Mouse (Mus musculus) heart, adult 8-10 months (tissue): ENCODE data around the gene Gfpt2. TPM values are rescaled to one million over a fixed set of nuclear protein-coding genes. Genes with fewer than 3 reads are reported as not detected.
A peak's percentile ranks its signal among the peaks of the same experiment; 100 is the strongest.
"Not testable (repeated sequence)": the region's sequence is repeated elsewhere in the genome, so short reads cannot be mapped to it uniquely, and the experiment has no call there.

Experiments used
- DNase-seq: peaks from one replicate; pipeline ENCODE4 v3.0.0; 2022; ENCODE audit warnings: low spot score
- total RNA-seq, 4 experiments: library from RNA; stranded (reverse); gene quantifications; 2 replicates each; pipeline ENCODE4 v1.2.4; 2022

Gene Gfpt2
- total RNA-seq, 4 experiments from 2014 or later, result 6.6 to 12.9 (median 8.8) TPM

GRCm38 (mm10) chr11:49794342-49795144, 565 bp downstream of the Gfpt2 start:
- DNase-seq, result no peak

- no peak for DNase-seq
Measured at GRCm38 (mm10) chr11:49798931-49799330, 5.0 kb downstream of the Gfpt2 start.

DNA sequence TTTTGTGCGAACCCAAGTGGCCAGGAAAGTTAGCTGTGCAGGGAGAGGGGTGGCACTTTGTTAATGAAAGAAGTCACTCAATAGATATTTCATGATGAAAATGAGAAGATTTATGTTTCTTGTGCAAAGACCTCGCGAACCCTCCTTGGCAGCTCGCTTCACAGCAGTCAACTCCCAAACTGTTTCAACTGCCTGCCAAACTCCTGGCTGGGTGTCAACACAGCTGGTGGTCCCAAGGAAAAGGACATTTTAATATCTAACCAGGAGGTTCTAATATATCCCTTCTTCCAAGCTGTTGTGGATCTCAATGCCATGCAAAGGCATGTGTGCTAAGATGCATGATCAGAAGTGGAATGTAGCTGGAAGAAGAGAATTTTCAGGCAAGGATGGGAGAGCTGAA, 7.5 kb downstream of the Gfpt2 start:
- no peak for DNase-seq

- no peak for DNase-seq
Measured at GRCm38 (mm10) chr11:49803801-49804200, 9.8 kb downstream of the Gfpt2 start.

DNA sequence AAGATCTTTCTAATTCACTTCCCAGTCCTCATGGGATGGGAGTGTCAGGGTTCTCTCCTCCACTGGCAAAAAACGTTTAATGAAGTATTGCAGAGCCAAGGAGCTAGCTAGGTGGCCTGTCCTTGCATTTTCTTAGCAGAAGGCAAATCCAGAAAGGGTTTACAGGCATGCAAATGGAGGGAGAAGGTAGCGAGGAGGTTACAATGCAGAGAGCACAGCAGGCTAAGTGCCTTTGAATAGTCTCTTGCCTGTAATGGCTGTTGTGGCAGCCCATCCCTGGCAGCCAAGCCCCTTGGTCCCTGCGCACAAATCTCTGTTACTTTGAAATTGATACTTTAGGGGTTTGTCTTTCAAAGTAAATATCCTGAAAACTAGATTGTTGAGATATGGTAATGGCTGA, 12.2 kb downstream of the Gfpt2 start:
- no peak for DNase-seq

DNA sequence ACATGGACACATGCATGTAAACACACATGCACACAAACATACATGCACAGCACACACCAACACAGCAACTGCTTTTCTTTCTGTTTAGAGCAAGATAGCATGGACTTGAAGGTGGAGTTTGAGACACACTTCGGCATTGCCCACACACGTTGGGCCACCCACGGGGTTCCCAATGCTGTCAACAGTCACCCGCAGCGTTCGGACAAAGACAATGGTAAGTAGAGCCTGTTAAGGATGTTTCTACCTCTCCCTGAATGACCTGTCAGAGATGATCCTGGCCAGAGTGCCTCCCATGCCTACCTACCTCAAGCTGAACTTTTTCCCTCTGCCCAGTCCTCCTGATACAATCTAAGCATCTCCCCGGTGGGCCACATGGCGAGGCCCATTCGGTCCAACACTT, 15.0 kb downstream of the Gfpt2 start:
- DNase-seq, result no peak

DNA sequence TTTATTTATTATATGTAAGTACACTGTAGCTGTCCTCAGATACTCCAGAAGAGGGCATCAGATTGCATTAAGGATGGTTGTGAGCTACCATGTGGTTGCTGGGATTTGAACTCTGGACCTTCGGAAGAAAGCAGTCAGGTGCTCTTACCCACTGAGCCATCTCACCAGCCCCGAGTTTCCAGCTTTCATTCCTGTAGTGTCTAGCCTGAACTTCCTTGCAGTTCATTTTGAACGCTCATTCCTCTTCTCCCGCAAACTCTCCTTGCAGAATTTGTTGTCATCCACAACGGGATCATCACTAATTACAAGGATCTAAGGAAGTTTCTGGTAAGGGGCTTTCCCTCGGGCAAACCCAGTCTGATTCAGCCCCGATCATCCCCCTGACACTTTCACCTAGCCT, 16.7 kb downstream of the Gfpt2 start:
- not testable (repeated sequence) for DNase-seq

GRCm38 (mm10) chr11:49811099-49811541, 17.1 kb downstream of the Gfpt2 start:
- DNase-seq, result peak; percentile 63

GRCm38 (mm10) chr11:49811879-49812278, 17.9 kb downstream of the Gfpt2 start:
- DNase-seq, result no peak

DNA sequence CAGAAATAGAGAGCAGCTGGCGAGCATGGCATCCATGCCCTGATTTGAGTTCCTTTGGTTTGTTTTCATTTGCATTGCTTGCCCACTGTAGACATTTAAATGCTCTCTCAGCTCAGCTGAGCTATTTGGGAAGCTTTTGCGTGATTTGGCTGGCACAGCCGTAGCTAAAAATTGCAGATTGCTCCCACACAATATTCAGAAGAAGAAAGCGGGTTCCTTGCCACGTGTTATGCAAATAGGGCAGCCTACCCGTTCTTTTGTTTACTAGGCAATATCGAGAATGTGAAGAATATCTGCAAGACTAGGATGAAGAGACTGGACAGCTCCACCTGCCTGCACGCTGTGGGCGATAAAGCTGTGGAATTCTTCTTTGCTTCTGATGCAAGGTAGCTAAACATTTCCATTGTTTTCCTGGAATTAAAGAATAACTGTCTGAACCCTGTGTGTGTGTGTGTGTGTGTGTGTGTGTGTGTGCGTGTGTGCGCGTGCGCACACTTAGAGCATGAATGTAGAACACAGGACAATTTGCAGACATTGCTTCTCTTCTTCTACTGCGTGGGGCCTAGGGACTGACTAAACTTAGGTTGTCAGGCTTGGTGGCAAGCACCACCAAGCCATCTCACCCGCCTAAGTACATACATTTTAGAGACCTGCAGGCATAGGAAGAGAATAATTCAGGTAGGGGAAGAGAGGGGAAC, 25.0 kb downstream of the Gfpt2 start:
- no peak for DNase-seq

DNA sequence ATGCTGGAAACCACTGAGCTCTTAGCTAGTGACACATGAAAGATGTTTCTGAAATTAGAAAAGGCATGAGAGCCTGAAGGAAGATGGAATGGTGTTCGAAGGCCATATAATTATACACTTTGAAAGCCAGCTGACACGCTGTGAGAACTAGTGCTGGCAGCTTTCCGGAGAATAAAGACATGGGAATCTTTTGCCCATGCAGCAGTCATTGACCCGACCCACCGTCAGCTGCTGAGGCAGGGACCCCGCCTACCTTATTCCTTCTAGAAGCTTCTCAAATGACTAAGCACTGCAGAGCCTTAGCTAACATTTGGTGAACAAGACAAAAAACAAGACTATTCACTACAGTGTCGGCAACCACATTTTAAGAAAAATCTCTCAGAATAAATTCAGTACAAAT, 25.7 kb downstream of the Gfpt2 start:
- no peak for DNase-seq

GRCm38 (mm10) chr11:49820928-49821327, 26.9 kb downstream of the Gfpt2 start:
- DNase-seq, result no peak

- DNase-seq, result no peak
Measured at GRCm38 (mm10) chr11:49821546-49821945, 27.6 kb downstream of the Gfpt2 start.

DNA sequence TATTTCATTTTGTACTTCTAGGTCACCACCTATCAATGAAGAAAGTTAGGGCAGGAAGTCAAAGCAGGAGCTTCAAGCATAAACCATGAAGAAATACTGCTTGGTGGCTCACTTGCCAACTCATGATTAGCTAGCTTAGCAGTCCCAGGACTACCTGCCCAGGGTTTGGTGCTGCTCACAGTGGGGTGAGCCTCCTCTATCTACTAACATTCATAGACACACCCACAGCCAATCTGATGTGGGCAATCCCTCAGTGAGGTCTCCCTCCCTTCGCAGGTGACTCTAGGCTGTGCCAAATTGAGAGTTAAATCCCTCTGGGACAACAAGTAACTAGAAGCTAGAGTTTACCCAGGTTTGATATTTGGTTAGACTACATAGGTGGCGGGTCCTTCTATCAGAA, 28.4 kb downstream of the Gfpt2 start:
- DNase-seq, result no peak

DNA sequence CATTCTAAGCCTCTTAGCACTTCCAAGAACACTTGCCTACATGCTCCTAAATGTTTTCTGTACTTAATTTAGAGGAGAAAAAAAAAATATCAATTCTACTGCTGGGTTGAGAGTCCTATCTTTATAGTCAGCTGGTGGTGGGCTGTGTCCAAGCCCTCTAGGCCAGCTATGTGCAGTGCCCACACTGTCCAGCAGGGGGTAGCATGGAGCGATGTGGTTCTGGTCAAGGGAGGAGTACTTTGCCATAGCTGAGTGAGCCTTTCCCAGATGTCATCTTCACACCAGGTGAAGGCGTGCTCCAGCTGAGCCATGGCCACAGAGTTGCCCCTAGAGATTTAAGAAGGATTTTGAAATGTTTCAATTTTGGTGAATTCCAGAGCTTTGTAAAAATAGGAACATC, 30.9 kb downstream of the Gfpt2 start:
- peak; percentile 73 for DNase-seq

DNA sequence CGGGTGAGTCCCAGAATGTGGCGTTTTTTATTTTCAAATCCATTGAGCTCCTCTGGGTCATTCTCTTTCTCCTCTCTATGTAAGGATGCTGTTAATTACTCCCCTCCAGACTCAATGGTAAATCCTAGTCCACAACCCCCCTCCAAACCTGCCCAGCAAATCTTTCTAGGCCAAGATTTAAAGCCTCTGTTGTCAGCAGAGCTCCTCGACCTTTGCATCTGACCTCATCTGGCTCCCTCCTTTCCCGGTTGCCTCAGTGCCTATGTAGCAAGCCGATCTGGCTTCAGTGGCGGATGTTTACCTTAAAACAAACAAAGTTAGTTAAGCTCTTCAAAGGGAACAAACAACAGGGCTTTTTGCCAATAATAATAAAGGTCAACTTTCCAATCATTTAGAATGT, 33.3 kb downstream of the Gfpt2 start:
- DNase-seq, result no peak

- no peak for DNase-seq
Measured at GRCm38 (mm10) chr11:49829176-49829745, 35.3 kb downstream of the Gfpt2 start.

GRCm38 (mm10) chr11:49831980-49832379, 38.0 kb downstream of the Gfpt2 start:
- no peak for DNase-seq

DNA sequence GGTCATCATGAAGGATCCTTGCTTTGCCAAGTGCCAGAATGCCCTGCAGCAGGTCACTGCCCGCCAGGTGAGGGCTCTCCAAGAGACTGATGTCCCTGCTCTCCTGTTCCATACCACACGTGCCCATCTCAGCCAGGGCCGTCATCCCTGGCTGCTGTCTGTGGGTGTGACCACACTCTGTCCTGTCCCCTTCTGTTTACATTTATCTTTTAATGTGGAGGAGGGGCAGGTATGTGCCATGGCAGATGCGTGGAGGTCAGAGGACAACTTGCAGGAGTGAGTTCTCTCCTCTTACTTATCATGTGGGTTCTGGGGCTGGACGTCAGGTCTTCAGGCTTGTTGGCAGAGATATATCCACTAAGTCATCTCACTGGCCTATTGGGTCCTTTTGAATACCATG, 39.0 kb downstream of the Gfpt2 start:
- no peak for DNase-seq

- no peak for DNase-seq
Measured at GRCm38 (mm10) chr11:49834248-49834647, 40.3 kb downstream of the Gfpt2 start.

- no peak for DNase-seq
Measured at GRCm38 (mm10) chr11:49835257-49835956, 41.4 kb downstream of the Gfpt2 start.
